Mouse (Mus musculus) Patski (cell line): ENCODE data around the gene Kcnk5. TPM values are rescaled to one million over a fixed set of nuclear protein-coding genes. Genes with fewer than 3 reads are reported as not detected.

Experiments used
- ATAC-seq: fragments of 100-300 bp; one replicate; pipeline ENCODE4 v1.8.0; 2021
- CTCF ChIA-PET: fragments of 350-600 bp; sonication (Branson Sonifier 250); formaldehyde crosslinking; loops from one replicate; lab custom pipeline; 2022; ENCODE audit warnings: inconsistent platforms; lab: Charles Lee
- POLR2A ChIA-PET: fragments of 350-600 bp; sonication (Branson Sonifier 250); formaldehyde crosslinking; loops from one replicate; lab custom pipeline; 2022; ENCODE audit warnings: antibody characterized with exemption, inconsistent platforms; lab: Charles Lee
- DNase-seq: peaks from one replicate; pipeline ENCODE4 v3.0.0-alpha.2; 2011; ENCODE audit warnings: low read depth, low spot score
- H3K27me3 ChIP-seq: fragments of 371-371 bp; one replicate; pipeline ENCODE4 v1.5.1; 2021
- CTCF ChIP-seq: fragments of 100-300 bp; IDR thresholded peaks from one replicate; pipeline ENCODE4 v1.5.1; 2021
- in situ Hi-C: fragments of 300-500 bp; cut with MboI; formaldehyde crosslinking; loops from 3 replicates; pipeline ENCODE4 v1.11.1; 2018; ENCODE audit warnings: low pct_unique_long_range_greater_than_20kb, mixed read lengths
- polyA plus RNA-seq: library from polyadenylated mRNA; unstranded; gene quantifications from one replicate; pipeline ENCODE4 v1.2.3, GENCODE M21; 2021

Gene Kcnk5
- polyA plus RNA-seq, 1 experiment from 2014 or later: 2.2 TPM

DNA sequence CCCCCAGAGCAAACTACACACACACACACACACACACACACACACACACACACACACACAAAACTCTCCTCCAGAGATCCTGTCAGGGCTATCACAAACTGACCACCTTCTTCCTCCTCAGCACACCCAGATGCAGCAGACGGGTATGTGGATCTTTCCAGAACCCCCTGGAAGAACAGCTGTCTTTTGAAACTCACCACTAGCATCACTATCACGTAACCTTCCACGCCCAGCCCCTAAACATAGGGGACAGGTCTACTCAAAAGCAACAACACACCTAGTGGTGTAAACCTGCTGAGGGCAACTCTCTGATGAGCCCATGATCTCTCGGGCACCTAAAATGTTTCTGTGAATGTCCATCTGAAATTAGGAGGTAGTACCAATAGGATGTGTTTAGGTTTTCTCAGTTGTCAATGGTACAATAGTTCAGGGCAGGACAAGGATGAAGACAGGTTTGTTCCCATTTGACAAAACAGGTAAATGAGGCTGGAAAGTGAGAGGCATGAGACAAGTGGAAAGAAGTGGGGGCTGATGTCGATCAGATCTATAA is 1.8 kb downstream of the Kcnk5 start:
- in situ Hi-C loops: no loop called here
- CTCF ChIA-PET: no interaction called here
- ATAC-seq: no peak

DNA sequence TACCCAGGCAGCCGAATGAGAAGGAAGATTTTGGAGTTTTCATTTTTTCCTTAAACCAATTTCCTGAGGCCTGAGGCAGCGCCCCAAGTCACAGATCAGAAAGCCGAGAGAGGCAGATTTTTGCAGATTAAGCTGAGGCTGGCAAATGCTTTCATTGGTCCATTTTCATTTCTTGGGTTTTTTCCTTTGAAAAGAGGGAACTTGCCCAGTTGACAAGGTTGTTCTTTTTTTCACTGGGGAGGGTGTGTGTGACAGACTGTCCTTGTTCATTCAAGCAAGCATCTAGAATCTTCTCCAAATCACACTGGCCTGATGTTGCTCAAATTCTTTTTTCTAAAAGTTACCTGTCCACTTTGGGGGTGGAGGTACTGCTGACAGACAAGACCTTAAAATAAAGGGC is 2.5 kb downstream of the Kcnk5 start:
- TF ChIP-seq CTCF: no peak
- DNase-seq (no peak), ATAC-seq (no peak)
- in situ Hi-C loops: no loop called here
- ChIA-PET POLR2A (no interaction called here), CTCF (no interaction called here)
- no peaks in the 10 kb centered on the region for H3K27me3 ChIP-seq

More for the DNA sequence above, 1.8 kb downstream of the Kcnk5 start:
- TF ChIP-seq CTCF: no peak
- no peaks in the 10 kb centered on the region for H3K27me3 ChIP-seq
- DNase-seq: no peak
- POLR2A ChIA-PET: interaction anchor here (0.7 kb wide), 1 partner anchor 38 kb away, joined by 3 read pairs; no protein-coding TSS in a partner anchor

DNA sequence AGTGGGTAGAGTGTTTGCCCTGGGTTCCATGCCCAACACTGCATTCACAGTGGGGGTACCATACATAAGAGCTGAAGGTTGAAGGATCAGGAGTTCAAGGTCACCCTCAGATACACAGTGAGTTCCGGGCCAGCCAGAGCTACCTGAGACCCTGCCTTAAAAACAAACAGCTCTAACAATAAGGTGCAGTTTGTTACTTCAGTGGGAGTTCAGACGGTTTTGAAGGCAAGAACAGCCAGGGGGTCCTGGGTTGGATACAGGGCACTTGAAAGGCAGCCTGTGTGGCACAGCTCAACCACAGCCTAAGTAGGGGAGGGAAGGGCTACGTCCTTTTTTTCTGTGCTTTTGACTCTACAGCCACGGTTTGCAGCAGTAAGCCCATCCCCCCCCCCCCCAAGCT is 3.0 kb downstream of the Kcnk5 start:
- TF ChIP-seq CTCF: no peak
- no peaks in the 10 kb centered on the region for H3K27me3 ChIP-seq
- ATAC-seq (no peak), DNase-seq (no peak)
- ChIA-PET CTCF (interaction anchor here (0.9 to 1.9 kb wide), 3 partner anchors 10 to 16 kb away, joined by 3 to 10 read pairs (median 3); no protein-coding TSS in a partner anchor), POLR2A (no interaction called here)
- in situ Hi-C loops: no loop called here

DNA sequence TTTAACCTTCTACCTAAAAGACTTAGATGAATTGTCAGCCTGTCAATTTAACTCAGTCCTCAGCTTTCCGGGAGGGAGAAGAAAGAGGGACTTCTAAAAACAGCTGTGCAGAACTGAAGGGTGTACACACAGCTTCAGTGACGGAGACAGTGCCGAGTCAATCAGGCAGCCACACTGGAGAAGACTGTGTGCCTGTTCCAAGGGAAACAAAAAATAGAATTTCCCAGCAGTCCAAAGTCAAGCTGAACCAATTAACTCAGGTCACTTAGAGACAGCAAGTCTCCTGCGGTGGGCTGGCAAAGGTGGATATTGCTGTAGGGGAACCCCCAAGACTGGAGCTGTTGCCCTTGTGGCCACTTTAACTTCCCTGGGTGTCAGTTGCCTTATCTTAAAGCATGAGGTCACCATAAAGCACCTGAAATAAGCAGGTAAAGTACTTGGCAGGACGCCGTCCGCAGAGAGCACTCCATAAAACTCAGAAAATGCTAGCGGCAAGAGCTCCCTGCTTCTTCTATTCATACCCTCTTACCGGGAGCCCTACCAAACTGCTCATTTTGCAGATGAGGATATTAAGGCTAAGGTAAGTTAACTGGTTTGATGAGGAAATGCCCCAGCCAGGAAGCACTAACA is 4.0 kb downstream of the Kcnk5 start:
- TF ChIP-seq CTCF: no peak
- no peak for ATAC-seq
- in situ Hi-C loops: no loop called here
- ChIA-PET POLR2A (interaction anchor here (0.6 to 1.3 kb wide), 3 partner anchors 10 to 80 kb away, joined by 3 to 5 read pairs (median 4); no protein-coding TSS in a partner anchor), CTCF (interaction anchor here (0.7 to 1.9 kb wide), 4 partner anchors 9 to 63 kb away, joined by 3 to 10 read pairs (median 3); no protein-coding TSS in a partner anchor)
- no peak for DNase-seq
- H3K27me3 ChIP-seq: no peaks in the 10 kb centered on the region

DNA sequence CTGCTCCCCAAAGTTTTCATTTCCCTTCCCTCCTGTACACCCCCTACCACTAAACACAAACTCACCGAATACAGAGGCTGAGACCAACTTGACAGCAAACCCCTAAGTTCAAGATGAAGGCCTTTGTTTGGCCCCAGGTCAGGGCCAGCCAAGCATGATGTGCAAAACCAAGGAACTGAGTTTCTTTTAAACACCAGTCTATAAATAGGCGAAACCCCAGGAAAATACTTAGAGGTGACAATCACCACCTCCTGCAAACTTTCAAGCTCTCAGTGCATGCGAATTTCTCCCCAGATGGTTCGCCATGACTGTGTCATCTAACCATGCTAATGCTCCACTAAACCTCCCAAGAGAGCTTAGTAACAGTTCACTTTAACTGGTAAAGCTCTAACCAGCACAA is 5.9 kb downstream of the Kcnk5 start:
- no peak for DNase-seq
- ChIA-PET CTCF (no interaction called here), POLR2A (interaction anchor here (0.7 kb wide), 1 partner anchor 10 kb away, joined by 3 read pairs; no protein-coding TSS in a partner anchor)
- no peak for ATAC-seq
- in situ Hi-C loops: no loop called here
- no peak for TF ChIP-seq CTCF
- H3K27me3 ChIP-seq: no peaks in the 10 kb centered on the region

DNA sequence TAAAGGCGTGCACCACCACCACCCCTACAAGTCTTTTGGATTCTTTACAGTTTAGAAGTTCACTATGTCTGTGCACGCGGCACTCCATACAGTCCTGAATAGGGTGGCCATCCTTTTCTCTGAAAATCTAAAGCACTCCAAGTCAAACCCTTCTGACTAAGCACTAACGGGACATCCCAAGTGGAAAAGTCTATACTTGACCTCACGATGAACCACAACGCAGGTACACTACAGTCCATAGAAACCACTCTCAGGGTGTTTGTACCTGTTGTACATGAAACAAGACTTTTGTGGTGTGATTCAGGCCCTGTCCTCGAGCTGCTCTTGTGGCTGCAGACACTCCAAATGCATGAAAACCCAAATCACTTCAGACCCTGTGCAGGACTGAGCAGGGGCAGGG is 6.5 kb downstream of the Kcnk5 start:
- DNase-seq: no peak
- H3K27me3 ChIP-seq: no peaks in the 10 kb centered on the region
- ATAC-seq: no peak
- in situ Hi-C loops: no loop called here
- ChIA-PET CTCF (interaction anchor here (1.0 kb wide), 1 partner anchor 26 kb away, joined by 3 read pairs; no protein-coding TSS in a partner anchor), POLR2A (interaction anchor here (0.7 kb wide), 1 partner anchor 9 kb away, joined by 3 read pairs; no protein-coding TSS in a partner anchor)
- TF ChIP-seq CTCF: no peak

DNA sequence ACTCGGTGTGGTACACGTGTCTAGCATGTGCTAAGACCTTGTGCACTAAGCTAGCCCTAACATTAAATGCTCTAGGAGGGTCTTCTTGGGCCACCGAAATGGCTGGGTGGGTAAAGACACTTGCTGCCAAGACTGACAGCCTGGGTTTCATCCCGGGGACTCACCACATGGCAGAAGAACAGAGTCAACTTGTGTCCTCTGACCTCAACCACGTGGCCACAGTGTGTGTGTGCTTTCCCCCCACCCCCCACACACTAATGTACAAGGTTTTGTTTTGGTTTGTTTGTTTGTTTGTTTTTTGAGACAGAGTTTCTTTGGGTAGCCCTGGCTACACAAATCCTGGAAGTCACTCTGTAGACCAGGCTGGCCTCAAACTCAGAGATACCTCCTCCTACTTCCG is 6.9 kb downstream of the Kcnk5 start:
- DNase-seq (no peak), ATAC-seq (no peak)
- H3K27me3 ChIP-seq: no peaks in the 10 kb centered on the region
- ChIA-PET CTCF (interaction anchor here (1.0 kb wide), 1 partner anchor 25 kb away, joined by 3 read pairs; no protein-coding TSS in a partner anchor), POLR2A (no interaction called here)
- in situ Hi-C loops: no loop called here
- no peak for TF ChIP-seq CTCF

DNA sequence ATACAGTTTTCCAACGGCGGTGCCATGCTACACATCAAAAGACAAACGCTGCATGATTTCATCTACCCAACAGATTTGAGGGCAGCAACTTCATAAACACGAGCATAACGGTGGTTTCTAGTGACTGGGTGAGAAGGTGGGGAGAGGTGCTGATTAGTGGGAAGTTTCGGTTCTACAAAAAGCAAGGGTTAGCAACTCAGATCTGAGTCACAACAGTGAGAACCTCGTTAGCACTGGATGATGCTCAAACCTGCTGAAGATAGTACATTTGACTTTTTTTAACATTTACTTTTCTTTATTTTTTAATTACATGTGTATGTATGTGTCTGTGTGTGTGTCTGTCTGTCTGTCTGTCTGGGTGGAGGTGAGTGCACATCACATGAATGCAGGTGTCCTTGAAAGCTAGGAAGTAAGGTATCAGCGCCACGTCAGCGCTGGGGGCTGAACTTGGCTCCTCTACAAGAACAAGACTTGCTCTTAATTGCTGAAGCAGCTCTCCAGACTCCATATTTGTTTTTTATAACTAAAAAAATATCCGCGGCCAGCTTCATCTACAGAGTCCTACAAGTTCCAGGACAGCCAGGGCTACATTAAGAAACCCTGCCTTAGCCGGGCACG is 7.6 kb downstream of the Kcnk5 start:
- in situ Hi-C loops: no loop called here
- TF ChIP-seq CTCF: no peak
- DNase-seq: no peak
- H3K27me3 ChIP-seq: no peaks in the 10 kb centered on the region
- POLR2A ChIA-PET: no interaction called here
- no peak for ATAC-seq
- CTCF ChIA-PET: interaction anchor here (1.0 kb wide), 1 partner anchor 24 kb away, joined by 3 read pairs; no protein-coding TSS in a partner anchor

DNA sequence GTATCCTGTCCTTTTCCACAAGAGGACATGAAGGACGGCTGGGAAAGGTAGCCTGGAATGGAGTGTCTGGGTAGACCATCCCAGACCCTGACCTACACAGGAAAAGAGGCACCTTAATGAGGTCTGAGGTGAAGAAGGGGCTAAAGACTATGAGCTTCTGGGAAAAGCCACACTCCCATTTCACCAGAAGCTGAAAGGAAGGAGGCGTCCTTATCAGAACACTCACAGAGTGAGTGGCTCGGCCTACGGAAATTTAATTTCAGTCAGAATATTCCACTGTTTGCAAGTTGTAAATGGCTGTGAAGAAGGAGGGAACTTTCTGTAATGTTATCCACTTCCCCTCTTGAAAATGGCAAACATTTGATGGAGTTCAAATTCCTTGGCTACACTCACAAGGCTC is 8.7 kb downstream of the Kcnk5 start:
- no peak for DNase-seq
- POLR2A ChIA-PET: no interaction called here
- TF ChIP-seq CTCF: no peak

DNA sequence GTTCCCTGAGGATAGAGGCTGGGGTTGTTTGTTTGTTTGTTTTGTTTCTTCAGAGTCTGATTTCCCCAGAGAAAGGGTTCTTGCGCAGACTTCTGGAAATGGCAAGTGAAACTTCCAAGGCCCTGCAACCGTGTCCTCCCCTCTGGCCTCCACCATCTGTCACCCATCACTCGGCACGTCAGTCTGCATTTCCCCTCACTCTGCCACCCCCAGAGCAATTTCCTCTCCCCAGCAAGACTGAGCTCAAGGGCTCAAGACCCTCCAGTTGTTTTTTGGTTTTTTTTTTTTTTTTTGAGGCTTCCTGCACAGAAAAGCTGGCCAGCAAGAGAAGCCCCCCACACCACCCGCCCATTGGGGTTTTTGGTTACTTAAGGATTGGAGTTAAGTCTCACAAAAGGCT is 9.1 kb downstream of the Kcnk5 start:
- TF ChIP-seq CTCF: no peak
- DNase-seq (no peak), ATAC-seq (no peak)
- ChIA-PET POLR2A (no interaction called here), CTCF (no interaction called here)
- in situ Hi-C loops: no loop called here
- H3K27me3 ChIP-seq: no peaks in the 10 kb centered on the region

More for the DNA sequence above, 8.7 kb downstream of the Kcnk5 start:
- CTCF ChIA-PET: no interaction called here
- H3K27me3 ChIP-seq: no peaks in the 10 kb centered on the region
- in situ Hi-C loops: no loop called here
- ATAC-seq: no peak

DNA sequence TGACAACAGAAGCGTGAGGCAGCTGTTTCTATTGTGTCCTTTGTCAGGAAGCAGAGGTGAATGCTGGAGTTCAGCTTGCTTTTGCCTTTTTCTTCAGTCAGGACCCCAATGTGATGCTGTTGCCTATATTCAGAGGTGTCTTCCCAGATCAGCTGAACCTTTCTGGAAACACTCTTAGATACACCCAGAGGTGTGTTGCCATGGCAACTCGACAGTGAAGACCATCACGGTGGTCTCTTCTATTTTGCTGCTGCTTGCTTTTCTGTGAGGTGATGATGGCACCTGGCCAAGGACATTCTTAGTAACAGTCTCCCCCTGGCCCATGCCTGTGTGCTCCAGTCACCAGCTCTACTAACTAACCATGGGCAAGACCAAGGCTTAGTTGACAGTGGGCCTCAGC is 9.8 kb downstream of the Kcnk5 start:
- in situ Hi-C loops: no loop called here
- no peak for TF ChIP-seq CTCF
- ChIA-PET POLR2A (no interaction called here), CTCF (no interaction called here)
- no peaks in the 10 kb centered on the region for H3K27me3 ChIP-seq
- no peak for ATAC-seq
- DNase-seq: no peak
